Mouse (Mus musculus): Measurements from ENCODE around the gene Hmg20b. TPM values are rescaled to one million over a fixed set of nuclear protein-coding genes. Genes with fewer than 3 reads are reported as not detected.

Hmg20b gene
- polyA plus RNA-seq, 1 experiment from 2014 or later = 26.6 TPM

DNA sequence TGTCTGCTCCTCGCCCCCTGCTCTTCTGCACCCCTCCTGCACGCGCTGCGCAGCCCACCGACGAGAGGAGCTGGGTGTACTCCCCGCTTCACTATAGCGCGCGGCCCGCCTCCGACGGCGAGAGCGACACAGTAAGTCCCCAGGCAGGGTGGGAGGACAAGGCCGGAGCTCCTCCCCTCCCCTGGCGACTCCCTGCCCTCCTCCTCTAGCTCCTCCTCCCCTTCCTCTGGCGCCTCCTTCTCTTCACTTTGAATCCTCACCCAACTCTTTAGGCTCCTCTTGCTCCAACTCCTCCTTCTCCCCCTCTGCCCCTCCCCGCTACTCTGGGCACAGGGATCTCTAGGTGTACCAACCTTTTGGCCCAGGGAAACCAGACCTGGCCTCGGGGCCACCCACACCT, 33.0 kb downstream of the Hmg20b start:
- no peak for ATAC-seq (replicated peaks)
- Histone ChIP-seq H3K27me3 (replicated peaks) (no peaks in the 10 kb centered on the region), H3K4me2 (peak overlapping the region; percentile 20), H3K27ac (no peak overlapping the region), H3K9me3 (no peaks in the 10 kb centered on the region), H3K4me3 (no peak overlapping the region), H3K9ac (no peak overlapping the region), H3K4me1 (peaks cover 21% of the 10 kb centered on the region), H3K36me3 (replicated peaks) (peaks cover 44% of the 10 kb centered on the region)
- 12% methylated on average over 20 of the region's 20 CpGs for WGBS

DNA sequence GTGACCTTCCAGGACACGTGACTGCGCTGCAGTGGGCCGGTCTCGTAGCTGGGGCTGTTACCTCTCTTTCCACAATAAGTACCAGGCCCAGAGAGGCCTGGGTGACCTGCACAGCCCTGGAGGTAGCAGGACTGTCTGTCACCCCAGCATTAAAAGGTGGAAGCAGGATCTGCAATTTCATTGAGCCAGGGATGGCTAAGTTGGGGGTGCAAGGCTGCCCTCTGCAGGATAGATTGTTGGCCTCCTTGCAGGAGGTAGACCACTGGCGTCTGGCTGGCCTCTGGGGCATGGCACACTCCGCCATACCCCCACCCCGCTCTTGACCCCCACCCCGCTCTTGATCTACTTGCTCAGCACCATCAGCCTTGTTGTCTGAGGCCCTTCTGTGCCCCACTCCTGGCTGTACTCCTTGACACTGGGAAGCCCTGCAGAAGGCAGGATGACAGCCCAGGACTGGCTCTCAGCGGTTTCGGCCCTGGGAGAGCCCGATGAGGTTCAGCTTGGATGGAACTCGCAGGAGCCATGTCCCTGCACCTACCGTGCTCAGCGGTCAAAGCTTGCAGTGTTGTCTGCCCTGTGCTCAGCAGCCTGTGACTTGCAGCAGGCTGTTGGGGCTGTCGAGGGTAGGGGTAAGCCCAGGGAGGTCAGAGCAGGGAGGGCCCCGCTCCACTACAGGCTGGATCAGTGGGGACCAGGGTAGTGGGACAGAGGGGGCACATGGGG, 33.8 kb downstream of the Hmg20b start:
- Histone ChIP-seq H3K4me2 (peak overlapping the region; percentile 20), H3K27ac (no peak overlapping the region), H3K9me3 (no peaks in the 10 kb centered on the region), H3K4me1 (peaks cover 13% of the 10 kb centered on the region), H3K27me3 (replicated peaks) (no peaks in the 10 kb centered on the region), H3K36me3 (replicated peaks) (peaks cover 52% of the 10 kb centered on the region), H3K9ac (no peak overlapping the region), H3K4me3 (no peak overlapping the region)
- WGBS = 41% methylated on average over 16 of the region's 16 CpGs
- ATAC-seq (replicated peaks) = no peak

DNA sequence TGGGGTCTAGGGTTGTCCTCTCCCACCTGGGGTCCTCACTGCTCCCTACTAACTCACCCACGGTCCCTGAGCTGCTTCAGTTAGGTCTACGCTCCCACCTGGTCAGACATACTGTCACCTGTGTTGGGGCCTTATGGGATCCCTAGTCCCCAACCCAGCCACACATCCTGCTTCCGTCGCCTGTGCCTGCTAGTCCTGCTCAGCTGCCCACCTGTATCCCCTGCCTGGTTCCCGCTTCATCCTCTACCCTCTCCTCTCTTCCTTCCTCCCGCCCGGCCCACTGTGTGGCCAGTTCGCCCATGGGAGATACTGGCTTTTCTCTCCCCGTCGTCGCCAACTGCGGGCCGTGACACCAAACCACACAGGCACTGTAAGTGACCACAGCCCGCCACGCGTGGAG, 34.7 kb downstream of the Hmg20b start:
- 91% methylated on average over 16 of the region's 16 CpGs for WGBS
- no peak for ATAC-seq (replicated peaks)
- Histone ChIP-seq H3K9me3 (no peaks in the 10 kb centered on the region), H3K27me3 (replicated peaks) (no peaks in the 10 kb centered on the region), H3K4me2 (no peak overlapping the region), H3K27ac (no peak overlapping the region), H3K36me3 (replicated peaks) (peaks cover 59% of the 10 kb centered on the region), H3K4me3 (no peak overlapping the region), H3K9ac (no peak overlapping the region), H3K4me1 (peaks cover 12% of the 10 kb centered on the region)

DNA sequence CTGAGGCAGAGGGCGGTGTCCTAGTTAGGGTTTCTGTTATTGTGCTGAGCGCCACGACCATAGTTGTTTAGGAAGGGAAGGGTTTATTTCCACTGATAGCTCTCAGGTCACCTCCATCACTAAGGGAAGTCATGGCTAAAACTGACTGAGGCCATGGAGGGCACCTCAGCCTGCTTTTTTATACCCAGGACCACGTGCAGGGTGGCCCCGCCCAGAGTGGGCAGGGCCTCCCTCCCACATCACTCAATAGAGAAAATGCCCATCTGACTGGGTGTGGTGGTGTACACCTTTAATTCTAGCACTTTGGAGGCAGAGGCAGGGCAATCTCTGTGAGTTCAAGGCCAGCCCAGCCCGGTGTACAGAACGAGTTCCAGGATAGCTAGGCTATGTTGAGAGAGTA, 36.1 kb downstream of the Hmg20b start:
- H3K9ac ChIP-seq = no peak overlapping the region
- H3K27ac ChIP-seq = no peak overlapping the region
- H3K9me3 ChIP-seq = no peaks in the 10 kb centered on the region
- ATAC-seq (replicated peaks) = no peak
- peaks cover 4% of the 10 kb centered on the region for H3K4me1 ChIP-seq
- 82% methylated on average over 7 of the region's 7 CpGs for WGBS
- H3K4me3 ChIP-seq = no peak overlapping the region
- H3K36me3 ChIP-seq (replicated peaks) = peaks cover 72% of the 10 kb centered on the region
- no peaks in the 10 kb centered on the region for H3K27me3 ChIP-seq (replicated peaks)
- H3K4me2 ChIP-seq = no peak overlapping the region

DNA sequence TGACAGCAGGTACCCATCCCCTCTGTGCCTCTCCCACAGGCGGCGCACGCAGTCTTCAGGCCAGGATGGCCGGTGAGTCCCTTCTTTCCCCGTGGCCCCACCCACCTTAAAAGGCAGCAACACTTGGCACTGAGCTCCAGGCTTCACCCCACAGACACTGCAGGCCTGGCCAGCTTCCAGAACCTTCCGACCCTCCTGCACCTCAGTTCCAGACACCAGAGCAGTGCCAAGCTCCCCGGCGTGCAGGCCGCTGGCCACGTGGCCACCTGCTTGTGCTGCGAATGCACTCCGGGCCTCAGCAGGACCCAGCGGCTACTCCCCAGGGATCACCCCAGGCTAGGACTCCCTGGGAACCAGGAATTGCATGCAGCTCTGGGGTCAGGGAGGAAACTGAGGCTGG, 36.7 kb downstream of the Hmg20b start:
- Histone ChIP-seq H3K36me3 (replicated peaks) (peaks cover 76% of the 10 kb centered on the region), H3K4me1 (no peaks in the 10 kb centered on the region; the same call in 1 of the 2 replicates), H3K27ac (no peak overlapping the region), H3K4me3 (no peak overlapping the region), H3K9me3 (no peaks in the 10 kb centered on the region), H3K27me3 (replicated peaks) (no peaks in the 10 kb centered on the region), H3K4me2 (no peak overlapping the region), H3K9ac (no peak overlapping the region)
- no peak for ATAC-seq (replicated peaks)
- 91% methylated on average over 13 of the region's 13 CpGs for WGBS

DNA sequence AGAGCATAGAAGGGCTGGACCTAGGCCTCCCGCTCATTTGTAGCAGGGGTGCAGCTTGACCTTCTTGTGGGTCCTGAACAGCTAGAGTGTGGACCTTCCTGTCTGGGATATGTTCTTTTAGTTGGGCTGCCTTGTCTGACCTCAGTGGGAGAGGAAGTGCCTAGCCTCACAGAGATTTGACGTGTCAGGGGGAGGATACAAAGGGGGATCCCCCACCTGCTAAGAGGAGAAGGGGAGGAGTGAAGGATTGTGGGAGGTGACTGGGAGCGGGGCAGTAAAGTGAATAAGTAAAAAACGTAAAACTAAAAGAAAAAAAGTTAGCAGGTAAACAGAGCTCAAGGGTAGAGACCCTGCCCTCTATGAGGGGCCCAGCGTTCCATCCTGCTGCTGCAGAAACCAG, 40.7 kb downstream of the Hmg20b start:
- Histone ChIP-seq H3K27me3 (replicated peaks) (no peaks in the 10 kb centered on the region), H3K9ac (no peak overlapping the region), H3K9me3 (no peaks in the 10 kb centered on the region), H3K27ac (no peak overlapping the region), H3K4me2 (no peak overlapping the region), H3K4me3 (no peak overlapping the region), H3K4me1 (no peaks in the 10 kb centered on the region), H3K36me3 (replicated peaks) (peaks cover 77% of the 10 kb centered on the region)
- WGBS = 92% methylated on average over 5 of the region's 5 CpGs
- no peak for ATAC-seq (replicated peaks)

DNA sequence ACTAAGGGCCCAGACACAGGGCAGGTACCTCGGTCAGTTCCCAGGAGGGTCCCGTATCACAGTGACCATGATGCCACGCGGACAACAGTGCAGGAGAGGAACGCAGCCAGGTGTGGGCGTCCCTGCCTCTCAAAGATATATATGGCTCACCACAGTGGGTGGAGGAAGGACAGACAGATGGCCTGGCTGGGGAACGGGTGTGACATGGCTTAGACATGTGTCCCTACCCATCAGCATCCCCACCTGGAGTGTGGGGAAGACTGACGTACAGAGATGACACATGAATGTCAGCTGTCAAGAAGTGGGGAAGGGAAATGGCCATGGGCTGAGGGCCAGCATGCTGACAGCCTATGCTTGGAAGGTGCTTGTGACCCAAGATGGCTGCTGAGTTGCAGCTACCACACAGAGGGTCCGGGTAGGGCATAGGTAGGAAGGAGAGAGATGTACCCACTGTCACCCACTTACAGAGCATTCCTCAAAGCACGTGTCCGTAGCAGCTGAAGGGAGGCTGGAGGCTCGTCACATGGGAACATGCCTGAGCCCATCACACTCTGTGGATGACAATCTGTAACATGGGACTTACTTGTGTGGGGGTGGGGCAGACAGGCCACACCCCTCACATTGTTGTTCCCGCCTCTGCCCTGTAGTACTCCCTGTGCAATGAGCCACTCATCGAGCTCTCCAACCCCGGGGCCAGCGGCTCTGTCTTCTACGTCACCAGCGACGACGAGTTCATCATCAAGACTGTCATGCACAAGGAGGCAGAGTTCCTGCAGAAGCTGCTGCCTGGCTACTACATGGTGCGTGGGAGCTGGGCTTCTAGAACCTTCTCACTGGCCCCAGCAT, 43.2 kb downstream of the Hmg20b start:
- WGBS = 94% methylated on average over 21 of the region's 21 CpGs
- peaks cover 53% of the 10 kb centered on the region for H3K36me3 ChIP-seq (replicated peaks)
- ATAC-seq (replicated peaks) = no peak
- H3K9me3 ChIP-seq = no peaks in the 10 kb centered on the region
- no peak overlapping the region for H3K9ac ChIP-seq
- H3K4me3 ChIP-seq = no peak overlapping the region
- no peak overlapping the region for H3K27ac ChIP-seq
- H3K27me3 ChIP-seq (replicated peaks) = no peaks in the 10 kb centered on the region
- H3K4me2 ChIP-seq = no peak overlapping the region
- peaks cover 4% of the 10 kb centered on the region; the same call in 1 of the 2 replicates for H3K4me1 ChIP-seq

DNA sequence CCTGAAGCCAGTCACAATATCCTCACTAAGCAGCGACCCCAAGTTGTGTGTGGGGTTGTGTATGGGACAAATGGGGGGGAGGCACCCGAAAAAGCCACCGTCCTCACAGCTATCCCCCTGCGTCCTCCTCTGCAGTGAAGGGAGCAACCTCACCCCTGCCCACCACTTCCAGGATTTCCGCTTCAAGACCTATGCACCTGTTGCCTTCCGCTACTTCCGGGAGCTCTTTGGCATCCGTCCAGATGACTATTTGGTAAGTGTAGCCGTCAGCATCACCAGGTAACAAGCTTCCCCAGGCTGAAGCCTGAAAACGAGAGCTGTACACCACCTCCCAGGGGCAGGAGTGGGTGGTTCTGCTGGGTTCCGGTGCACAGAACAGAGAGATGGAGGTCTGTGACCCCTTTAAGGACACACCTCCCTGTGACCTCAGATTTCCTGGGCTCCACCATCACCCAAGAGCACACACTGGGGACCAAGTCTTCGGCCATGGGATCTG, 44.1 kb downstream of the Hmg20b start:
- Histone ChIP-seq H3K4me2 (no peak overlapping the region), H3K9me3 (no peaks in the 10 kb centered on the region), H3K4me3 (no peak overlapping the region), H3K27me3 (replicated peaks) (no peaks in the 10 kb centered on the region), H3K27ac (no peak overlapping the region), H3K36me3 (replicated peaks) (peaks cover 46% of the 10 kb centered on the region), H3K4me1 (peaks cover 6% of the 10 kb centered on the region; the same call in 1 of the 2 replicates), H3K9ac (no peak overlapping the region)
- ATAC-seq (replicated peaks) = no peak
- WGBS = 92% methylated on average over 12 of the region's 12 CpGs

DNA sequence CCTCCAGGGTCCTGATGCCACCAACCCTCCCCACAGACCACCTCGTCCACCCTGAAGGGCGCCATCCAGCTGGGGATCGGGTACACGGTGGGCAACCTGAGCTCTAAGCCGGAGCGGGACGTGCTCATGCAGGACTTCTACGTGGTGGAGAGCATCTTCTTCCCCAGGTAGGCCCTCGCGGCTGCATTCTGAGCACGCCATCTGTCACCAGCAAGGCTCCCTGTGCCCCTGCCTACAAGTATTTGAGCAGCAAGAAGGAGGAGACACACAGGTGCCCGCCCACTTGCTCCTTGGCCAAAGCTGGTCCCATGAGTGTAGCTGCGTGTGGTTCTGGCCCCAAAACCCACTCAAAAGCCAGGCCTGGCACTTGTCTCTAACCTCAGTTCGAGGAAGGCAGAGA, 44.6 kb downstream of the Hmg20b start:
- peaks cover 9% of the 10 kb centered on the region for H3K4me1 ChIP-seq
- H3K4me2 ChIP-seq = no peak overlapping the region
- H3K27ac ChIP-seq = no peak overlapping the region
- no peaks in the 10 kb centered on the region for H3K9me3 ChIP-seq
- 95% methylated on average over 14 of the region's 14 CpGs for WGBS
- no peak for ATAC-seq (replicated peaks)
- no peak overlapping the region for H3K9ac ChIP-seq
- no peaks in the 10 kb centered on the region for H3K27me3 ChIP-seq (replicated peaks)
- no peak overlapping the region for H3K4me3 ChIP-seq
- peaks cover 40% of the 10 kb centered on the region for H3K36me3 ChIP-seq (replicated peaks)

DNA sequence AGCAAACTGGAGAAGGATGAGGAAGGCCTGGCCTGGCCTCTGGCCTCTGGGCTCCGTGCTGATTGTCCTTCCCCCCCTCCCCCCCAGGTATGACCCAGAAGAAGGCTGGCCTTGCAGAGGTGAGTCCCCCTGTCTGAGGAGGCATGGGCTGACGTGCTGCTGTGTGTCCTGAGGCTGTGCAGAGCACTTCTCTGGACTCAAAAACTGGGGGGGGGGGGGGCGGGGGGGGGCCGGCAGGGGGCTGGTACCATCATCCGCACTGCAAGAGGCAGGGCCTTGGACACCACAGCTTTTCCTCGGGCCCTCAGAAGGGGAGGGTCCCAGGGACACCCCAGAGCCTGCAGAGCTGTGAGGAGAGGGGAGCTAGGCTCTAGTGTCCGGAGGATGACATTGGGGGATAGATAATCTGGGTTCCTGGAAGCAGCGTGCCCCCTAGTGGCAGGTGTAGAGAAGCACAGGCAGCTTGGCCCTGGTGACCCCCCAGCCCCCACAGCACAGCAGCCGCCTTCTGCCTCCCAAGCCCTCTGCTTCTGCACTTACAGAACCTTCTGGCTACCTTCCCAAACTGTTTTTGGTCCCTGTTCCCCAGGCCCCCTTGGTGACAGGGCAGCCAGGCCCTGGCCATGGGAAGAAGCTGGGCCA, 45.6 kb downstream of the Hmg20b start:
- no peak overlapping the region for H3K4me3 ChIP-seq
- H3K27me3 ChIP-seq (replicated peaks) = no peaks in the 10 kb centered on the region
- WGBS = 27% methylated on average over 7 of the region's 9 CpGs
- H3K4me1 ChIP-seq = peaks cover 15% of the 10 kb centered on the region
- H3K4me2 ChIP-seq = no peak overlapping the region
- H3K27ac ChIP-seq = no peak overlapping the region
- H3K9ac ChIP-seq = no peak overlapping the region
- no peaks in the 10 kb centered on the region for H3K9me3 ChIP-seq
- H3K36me3 ChIP-seq (replicated peaks) = peaks cover 32% of the 10 kb centered on the region
- no peak for ATAC-seq (replicated peaks)

DNA sequence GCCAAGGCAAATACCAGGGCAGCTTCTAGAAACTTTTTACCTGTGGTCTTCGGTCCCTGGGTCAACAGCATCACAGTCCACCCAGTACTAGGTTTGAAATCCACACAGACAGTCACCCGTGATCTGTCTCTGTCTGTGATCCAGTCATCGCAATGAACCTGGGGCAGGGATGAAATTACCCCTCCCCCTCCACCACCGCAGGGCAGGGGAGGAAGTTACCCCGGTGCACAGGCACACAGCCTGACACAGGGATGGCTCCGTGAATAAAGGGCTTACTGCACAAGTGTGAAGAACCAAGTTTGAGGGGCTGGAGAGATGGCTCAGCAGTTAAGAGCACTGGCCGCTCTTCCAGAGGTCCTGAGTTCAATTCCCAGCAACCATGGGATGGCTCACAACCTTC, 46.5 kb downstream of the Hmg20b start:
- Histone ChIP-seq H3K36me3 (replicated peaks) (peaks cover 22% of the 10 kb centered on the region), H3K27ac (no peak overlapping the region), H3K9ac (no peak overlapping the region), H3K4me1 (peaks cover 15% of the 10 kb centered on the region), H3K9me3 (no peaks in the 10 kb centered on the region), H3K27me3 (replicated peaks) (no peaks in the 10 kb centered on the region), H3K4me2 (no peak overlapping the region), H3K4me3 (no peak overlapping the region)
- ATAC-seq (replicated peaks) = no peak
- 80% methylated on average over 7 of the region's 7 CpGs for WGBS

DNA sequence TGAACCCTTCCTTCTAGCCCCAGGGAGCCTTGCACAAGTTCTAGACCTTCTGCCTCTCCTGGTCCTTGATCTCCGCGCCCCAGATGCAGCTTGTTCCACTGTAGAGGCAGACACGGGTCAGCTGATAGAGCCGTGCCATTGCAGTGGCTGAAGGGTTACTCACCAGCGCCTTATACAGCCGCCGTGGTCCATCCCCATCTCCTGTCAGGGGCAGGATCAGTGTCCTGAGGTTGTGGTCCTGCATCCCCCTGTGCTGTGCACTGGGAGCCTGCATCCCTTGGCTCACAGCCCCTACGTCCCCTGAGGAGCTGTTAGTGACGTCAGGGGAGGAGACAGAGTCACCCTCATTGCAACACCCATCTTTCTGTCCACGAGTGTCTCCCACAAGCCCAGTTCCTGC, 47.0 kb downstream of the Hmg20b start:
- H3K4me1 ChIP-seq = peaks cover 15% of the 10 kb centered on the region
- no peaks in the 10 kb centered on the region for H3K27me3 ChIP-seq (replicated peaks)
- H3K9ac ChIP-seq = no peak overlapping the region
- H3K4me3 ChIP-seq = no peak overlapping the region
- peaks cover 21% of the 10 kb centered on the region for H3K36me3 ChIP-seq (replicated peaks)
- H3K27ac ChIP-seq = no peak overlapping the region
- no peak overlapping the region for H3K4me2 ChIP-seq
- ATAC-seq (replicated peaks) = no peak
- WGBS = 76% methylated on average over 10 of the region's 10 CpGs
- H3K9me3 ChIP-seq = no peaks in the 10 kb centered on the region

Measured in midbrain, embryonic 15.5 days (tissue).